Mouse (Mus musculus): ENCODE results near the gene Fank1. TPM values are rescaled to one million over a fixed set of nuclear protein-coding genes. Genes with fewer than 3 reads are reported as not detected.

Gene Fank1
- polyA plus RNA-seq, 1 experiment from 2014 or later: 0.36 TPM

- H3K36me3 ChIP-seq (ENCODE audit: insufficient read depth, low read length): no peaks in the 10 kb centered on the region
- no peak overlapping the region for H3K27ac ChIP-seq (ENCODE audit: low read length)
- H3K4me3 ChIP-seq (ENCODE audit: low read length): no peak overlapping the region
- H3K4me1 ChIP-seq (ENCODE audit: insufficient read depth, low read length): no peaks in the 10 kb centered on the region
- H3K9ac ChIP-seq (replicated peaks; ENCODE audit: low read length): no peak overlapping the region
- H3K27me3 ChIP-seq (ENCODE audit: insufficient read depth, low read length): no peaks in the 10 kb centered on the region
- ATAC-seq (ENCODE audit: low FRiP score, low TSS enrichment): peak; percentile 84; the same call in 1 of the 2 replicates
- no peaks in the 10 kb centered on the region for H3K9me3 ChIP-seq (ENCODE audit: low read length)
- no peak overlapping the region for H3K4me2 ChIP-seq (replicated peaks; ENCODE audit: low read depth, low read length)
- WGBS: 52% methylated on average over 7 of the region's 7 CpGs
Measured at GRCm38 (mm10) chr7:133805614-133806175, 29.0 kb downstream of the Fank1 start.

DNA sequence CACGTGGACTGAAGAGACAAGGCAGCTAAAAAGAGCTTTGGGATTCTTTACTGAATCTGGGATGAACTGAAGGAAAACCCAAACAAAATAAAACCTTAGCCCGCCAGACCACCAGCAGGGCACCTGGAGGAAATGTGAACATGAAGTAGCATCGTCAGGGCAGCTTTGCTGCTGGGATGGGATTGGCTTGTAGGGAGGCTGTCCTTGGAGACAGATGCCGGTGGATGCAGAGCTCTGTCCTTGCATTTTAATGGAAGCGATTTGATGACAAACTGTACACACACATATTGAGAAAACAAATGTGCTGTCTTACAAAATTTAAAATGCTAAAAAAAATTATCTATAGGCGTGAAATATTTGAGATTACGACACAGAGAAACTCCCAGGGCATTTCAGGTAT, 36.3 kb downstream of the Fank1 start:
- Histone ChIP-seq H3K36me3 (ENCODE audit: insufficient read depth, low read length) (no peaks in the 10 kb centered on the region), H3K27ac (ENCODE audit: low read length) (no peak overlapping the region), H3K4me3 (ENCODE audit: low read length) (no peak overlapping the region), H3K9me3 (ENCODE audit: low read length) (no peaks in the 10 kb centered on the region), H3K27me3 (ENCODE audit: insufficient read depth, low read length) (no peaks in the 10 kb centered on the region), H3K4me1 (ENCODE audit: insufficient read depth, low read length) (no peaks in the 10 kb centered on the region), H3K9ac (replicated peaks; ENCODE audit: low read length) (no peak overlapping the region), H3K4me2 (replicated peaks; ENCODE audit: low read depth, low read length) (no peak overlapping the region)
- 69% methylated on average over 7 of the region's 7 CpGs for WGBS
- ATAC-seq (ENCODE audit: low FRiP score, low TSS enrichment): no peak

DNA sequence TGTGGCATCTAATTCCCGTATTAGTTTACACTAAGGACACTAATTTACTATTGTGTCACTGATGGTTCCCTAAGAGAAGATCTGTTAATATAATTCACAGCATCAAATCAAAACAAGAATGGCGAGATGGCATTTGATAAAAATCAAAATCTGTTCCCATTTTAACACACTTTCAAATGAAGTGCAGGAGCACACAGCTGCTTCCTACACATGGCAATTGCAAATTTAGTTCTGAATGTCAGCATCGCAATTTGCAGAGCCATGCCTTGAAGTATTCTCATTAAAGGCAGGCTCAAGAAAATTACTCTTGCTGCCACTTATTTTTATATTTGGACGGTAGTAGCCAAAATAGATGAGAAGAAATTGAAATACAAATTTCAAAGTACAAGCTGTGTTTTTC, 36.7 kb downstream of the Fank1 start:
- Histone ChIP-seq H3K9me3 (ENCODE audit: low read length) (no peaks in the 10 kb centered on the region), H3K27me3 (ENCODE audit: insufficient read depth, low read length) (no peaks in the 10 kb centered on the region), H3K27ac (ENCODE audit: low read length) (no peak overlapping the region), H3K4me2 (replicated peaks; ENCODE audit: low read depth, low read length) (no peak overlapping the region), H3K36me3 (ENCODE audit: insufficient read depth, low read length) (no peaks in the 10 kb centered on the region), H3K4me3 (ENCODE audit: low read length) (no peak overlapping the region), H3K9ac (replicated peaks; ENCODE audit: low read length) (no peak overlapping the region), H3K4me1 (ENCODE audit: insufficient read depth, low read length) (no peaks in the 10 kb centered on the region)
- no peak for ATAC-seq (ENCODE audit: low FRiP score, low TSS enrichment)
- 78% methylated on average over 4 of the region's 4 CpGs for WGBS

DNA sequence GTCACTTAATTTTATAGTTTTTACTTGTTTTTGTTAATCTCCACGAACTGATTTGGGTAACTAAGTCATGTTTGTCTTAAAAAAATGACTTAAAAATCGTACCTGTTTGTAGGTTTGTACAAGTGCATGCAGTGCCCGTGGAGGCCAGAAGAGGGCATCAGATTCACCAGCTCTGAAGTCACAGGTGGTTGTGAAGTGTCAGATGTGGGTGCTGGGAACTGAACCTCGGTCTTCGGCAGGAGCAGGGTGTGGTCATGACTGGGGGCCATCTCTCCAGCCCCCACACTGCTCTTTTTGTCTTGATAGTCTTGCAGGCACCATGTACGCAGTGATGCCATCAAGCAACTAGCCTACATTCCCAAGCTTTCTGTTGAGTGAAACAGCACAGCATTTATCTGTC, 47.1 kb downstream of the Fank1 start:
- no peak overlapping the region for H3K4me3 ChIP-seq (ENCODE audit: low read length)
- H3K36me3 ChIP-seq (ENCODE audit: insufficient read depth, low read length): no peaks in the 10 kb centered on the region
- H3K27me3 ChIP-seq (ENCODE audit: insufficient read depth, low read length): no peaks in the 10 kb centered on the region
- peaks cover 4% of the 10 kb centered on the region; the same call in 1 of the 2 replicates for H3K9me3 ChIP-seq (ENCODE audit: low read length)
- H3K4me2 ChIP-seq (replicated peaks; ENCODE audit: low read depth, low read length): no peak overlapping the region
- no peaks in the 10 kb centered on the region for H3K4me1 ChIP-seq (ENCODE audit: insufficient read depth, low read length)
- H3K9ac ChIP-seq (replicated peaks; ENCODE audit: low read length): no peak overlapping the region
- no peak overlapping the region for H3K27ac ChIP-seq (ENCODE audit: low read length)
- WGBS: 89% methylated on average over 6 of the region's 6 CpGs
- ATAC-seq (ENCODE audit: low FRiP score, low TSS enrichment): no peak

DNA sequence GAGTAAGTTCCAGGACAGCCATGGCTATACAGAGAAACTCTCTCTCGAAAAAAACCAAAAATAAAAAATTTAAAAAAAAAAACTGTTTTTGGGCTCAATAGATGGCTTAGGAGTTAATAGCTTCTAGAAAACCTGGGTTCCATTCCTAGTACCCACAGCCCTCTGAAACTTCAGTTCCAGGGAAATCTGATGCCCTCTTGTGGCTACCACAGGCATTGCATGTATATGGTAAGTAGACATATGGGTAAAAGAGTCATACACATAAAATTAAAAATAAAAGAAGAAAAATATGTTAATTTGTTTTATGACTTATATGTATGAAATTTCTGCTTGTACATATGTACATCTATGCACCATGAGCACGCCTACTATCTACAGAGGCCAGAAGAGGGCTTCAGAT, 47.9 kb downstream of the Fank1 start:
- WGBS: 94% methylated on average over 2 of the region's 2 CpGs
- ATAC-seq (ENCODE audit: low FRiP score, low TSS enrichment): no peak
- H3K9me3 ChIP-seq (ENCODE audit: low read length): peaks cover 4% of the 10 kb centered on the region; the same call in 1 of the 2 replicates
- no peak overlapping the region for H3K4me2 ChIP-seq (replicated peaks; ENCODE audit: low read depth, low read length)
- no peak overlapping the region for H3K4me3 ChIP-seq (ENCODE audit: low read length)
- H3K27me3 ChIP-seq (ENCODE audit: insufficient read depth, low read length): no peaks in the 10 kb centered on the region
- H3K27ac ChIP-seq (ENCODE audit: low read length): no peak overlapping the region
- no peak overlapping the region for H3K9ac ChIP-seq (replicated peaks; ENCODE audit: low read length)
- H3K4me1 ChIP-seq (ENCODE audit: insufficient read depth, low read length): no peaks in the 10 kb centered on the region
- no peaks in the 10 kb centered on the region for H3K36me3 ChIP-seq (ENCODE audit: insufficient read depth, low read length)

DNA sequence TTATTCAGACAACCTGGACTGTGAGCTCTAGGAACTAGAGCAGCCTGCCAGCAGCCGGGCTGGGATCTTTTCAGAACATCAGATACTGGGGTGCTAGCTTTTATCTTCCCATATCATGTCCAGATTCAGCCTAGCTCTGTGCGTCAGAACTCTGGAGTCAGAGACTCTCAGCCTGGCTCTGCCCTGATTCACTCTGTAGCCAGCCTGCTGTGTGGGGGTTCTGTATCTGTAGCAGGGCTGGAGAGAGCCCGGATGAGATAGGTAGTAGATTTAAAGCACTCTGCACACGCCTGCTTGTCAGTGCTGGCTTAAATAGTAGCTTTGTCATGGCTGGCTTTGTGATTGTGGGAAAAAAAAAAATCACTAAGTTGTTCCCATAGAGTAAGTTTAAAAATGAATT, 51.9 kb downstream of the Fank1 start:
- H3K4me3 ChIP-seq (ENCODE audit: low read length): no peak overlapping the region
- H3K36me3 ChIP-seq (ENCODE audit: insufficient read depth, low read length): no peaks in the 10 kb centered on the region
- H3K27ac ChIP-seq (ENCODE audit: low read length): no peak overlapping the region
- H3K9ac ChIP-seq (replicated peaks; ENCODE audit: low read length): no peak overlapping the region
- no peak overlapping the region for H3K4me2 ChIP-seq (replicated peaks; ENCODE audit: low read depth, low read length)
- H3K9me3 ChIP-seq (ENCODE audit: low read length): peaks cover 4% of the 10 kb centered on the region; the same call in 1 of the 2 replicates
- H3K4me1 ChIP-seq (ENCODE audit: insufficient read depth, low read length): no peaks in the 10 kb centered on the region
- no peaks in the 10 kb centered on the region for H3K27me3 ChIP-seq (ENCODE audit: insufficient read depth, low read length)
- WGBS: 56% methylated on average over 4 of the region's 4 CpGs
- ATAC-seq (ENCODE audit: low FRiP score, low TSS enrichment): no peak

DNA sequence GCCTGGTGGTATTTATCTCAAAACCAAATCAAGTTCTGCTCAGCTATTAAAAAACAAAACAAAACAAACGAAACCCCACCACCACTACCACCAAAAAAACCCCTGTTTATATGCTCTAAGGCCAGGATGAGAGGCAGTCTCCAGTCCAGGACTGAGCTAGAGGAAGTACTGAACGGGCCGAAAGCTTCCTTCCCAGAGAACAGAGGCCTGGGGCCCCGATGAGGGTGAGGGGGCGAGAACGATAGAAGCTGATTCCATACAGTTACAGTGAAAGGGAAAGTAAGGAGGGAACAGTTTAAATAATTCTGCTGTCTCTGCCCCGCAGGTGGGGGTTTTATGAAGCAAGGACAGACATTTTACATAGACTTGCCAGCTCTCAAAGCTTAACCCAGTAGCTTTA, 52.9 kb downstream of the Fank1 start:
- ATAC-seq (ENCODE audit: low FRiP score, low TSS enrichment): no peak
- Histone ChIP-seq H3K4me1 (ENCODE audit: insufficient read depth, low read length) (no peaks in the 10 kb centered on the region), H3K9me3 (ENCODE audit: low read length) (no peaks in the 10 kb centered on the region), H3K4me2 (replicated peaks; ENCODE audit: low read depth, low read length) (no peak overlapping the region), H3K27me3 (ENCODE audit: insufficient read depth, low read length) (no peaks in the 10 kb centered on the region), H3K4me3 (ENCODE audit: low read length) (no peak overlapping the region), H3K36me3 (ENCODE audit: insufficient read depth, low read length) (no peaks in the 10 kb centered on the region), H3K27ac (ENCODE audit: low read length) (no peak overlapping the region), H3K9ac (replicated peaks; ENCODE audit: low read length) (no peak overlapping the region)
- 37% methylated on average over 7 of the region's 7 CpGs for WGBS

GRCm38 (mm10) chr7:133839546-133839945, 62.9 kb downstream of the Fank1 start:
- Histone ChIP-seq H3K27ac (ENCODE audit: low read length) (no peak overlapping the region), H3K36me3 (ENCODE audit: insufficient read depth, low read length) (no peaks in the 10 kb centered on the region), H3K4me1 (ENCODE audit: insufficient read depth, low read length) (no peaks in the 10 kb centered on the region), H3K4me2 (replicated peaks; ENCODE audit: low read depth, low read length) (no peak overlapping the region), H3K9me3 (ENCODE audit: low read length) (no peaks in the 10 kb centered on the region), H3K9ac (replicated peaks; ENCODE audit: low read length) (no peak overlapping the region), H3K4me3 (ENCODE audit: low read length) (no peak overlapping the region), H3K27me3 (ENCODE audit: insufficient read depth, low read length) (no peaks in the 10 kb centered on the region)
- WGBS: 86% methylated on average over 4 of the region's 4 CpGs
- no peak for ATAC-seq (ENCODE audit: low FRiP score, low TSS enrichment)

GRCm38 (mm10) chr7:133842079-133842478, 65.4 kb downstream of the Fank1 start:
- no peaks in the 10 kb centered on the region for H3K4me1 ChIP-seq (ENCODE audit: insufficient read depth, low read length)
- no peak overlapping the region for H3K4me2 ChIP-seq (replicated peaks; ENCODE audit: low read depth, low read length)
- H3K9me3 ChIP-seq (ENCODE audit: low read length): no peaks in the 10 kb centered on the region
- no peak overlapping the region for H3K9ac ChIP-seq (replicated peaks; ENCODE audit: low read length)
- ATAC-seq (ENCODE audit: low FRiP score, low TSS enrichment): no peak
- no peak overlapping the region for H3K4me3 ChIP-seq (ENCODE audit: low read length)
- 7% methylated on average over 6 of the region's 6 CpGs for WGBS
- no peak overlapping the region for H3K27ac ChIP-seq (ENCODE audit: low read length)
- H3K27me3 ChIP-seq (ENCODE audit: insufficient read depth, low read length): no peaks in the 10 kb centered on the region
- no peaks in the 10 kb centered on the region for H3K36me3 ChIP-seq (ENCODE audit: insufficient read depth, low read length)

- no peaks in the 10 kb centered on the region for H3K9me3 ChIP-seq (ENCODE audit: low read length)
- no peak overlapping the region for H3K4me3 ChIP-seq (ENCODE audit: low read length)
- no peaks in the 10 kb centered on the region for H3K4me1 ChIP-seq (ENCODE audit: insufficient read depth, low read length)
- 0 out of 2 replicates have a peak, but pooled peaks have one; percentile 31 for ATAC-seq (ENCODE audit: low FRiP score, low TSS enrichment)
- 29% methylated on average over 1 of the region's 1 CpGs for WGBS
- H3K27ac ChIP-seq (ENCODE audit: low read length): no peak overlapping the region
- no peak overlapping the region for H3K4me2 ChIP-seq (replicated peaks; ENCODE audit: low read depth, low read length)
- no peaks in the 10 kb centered on the region for H3K27me3 ChIP-seq (ENCODE audit: insufficient read depth, low read length)
- no peak overlapping the region for H3K9ac ChIP-seq (replicated peaks; ENCODE audit: low read length)
- no peaks in the 10 kb centered on the region for H3K36me3 ChIP-seq (ENCODE audit: insufficient read depth, low read length)
Measured at GRCm38 (mm10) chr7:133847175-133847574, 70.5 kb downstream of the Fank1 start.
